Mouse (Mus musculus) lung, embryonic 15.5 days (tissue): ENCODE measurements around the gene Gmppb. TPM values are rescaled to one million over a fixed set of nuclear protein-coding genes. Genes with fewer than 3 reads are reported as not detected.

Source experiments
- ATAC-seq: fragments of 200-750 bp; cut with Nextera tagmentation; 2 replicates; pipeline ENCODE4 v1.8.0; 2017; ENCODE audit warnings: moderate number of reproducible peaks, borderline replicate concordance; ENCODE audit not compliant: low FRiP score, low TSS enrichment; ENCODE audit errors: extremely low read depth
- H3K27ac ChIP-seq: fragments of 300-500 bp; sonication (generic); 2 replicates; pipeline ENCODE4 v1.5.1; 2015; ENCODE audit warnings: moderate library complexity, mild to moderate bottlenecking, inconsistent platforms
- H3K27me3 ChIP-seq: fragments of 300-500 bp; sonication (generic); 2 replicates; pipeline ENCODE4 v1.6.1; 2015; ENCODE audit warnings: inconsistent platforms
- H3K36me3 ChIP-seq: fragments of 300-500 bp; sonication (generic); 2 replicates; pipeline ENCODE4 v1.6.1; 2015; ENCODE audit warnings: inconsistent platforms
- H3K4me1 ChIP-seq: fragments of 300-500 bp; sonication (generic); 2 replicates; pipeline ENCODE4 v1.6.1; 2015; ENCODE audit warnings: inconsistent platforms
- H3K4me2 ChIP-seq: fragments of 300-500 bp; sonication (generic); 2 replicates; pipeline ENCODE4 v1.6.1; 2015; ENCODE audit warnings: inconsistent platforms, mild to moderate bottlenecking, moderate library complexity
- H3K4me3 ChIP-seq: fragments of 300-500 bp; sonication (generic); 2 replicates; pipeline ENCODE4 v1.5.1; 2015; ENCODE audit warnings: mild to moderate bottlenecking, inconsistent platforms
- H3K9ac ChIP-seq: fragments of 300-500 bp; sonication (generic); 2 replicates; pipeline ENCODE4 v1.6.1; 2015; ENCODE audit warnings: inconsistent platforms
- H3K9me3 ChIP-seq: fragments of 300-500 bp; sonication (generic); 2 replicates; pipeline ENCODE4 v1.6.1; 2016; ENCODE audit warnings: inconsistent platforms
- WGBS: fragments of 180-500 bp; shearing (Covaris S2); methylation state at CpG from one replicate; pipeline ENCODE4 v1.1.7; 2015; 5-methylcytosine and 5-hydroxymethylcytosine counted together
- polyA plus RNA-seq: library from polyadenylated mRNA; unstranded; fragments of >200 nt; fragmentation: Nextera tagmentation; extraction: Ambion mirVana; gene quantifications from 2 replicates; pipeline ENCODE4 v1.2.1, GENCODE M21; 2015

The Gmppb gene
- polyA plus RNA-seq, 1 experiment from 2014 or later, result 28.6 TPM

DNA sequence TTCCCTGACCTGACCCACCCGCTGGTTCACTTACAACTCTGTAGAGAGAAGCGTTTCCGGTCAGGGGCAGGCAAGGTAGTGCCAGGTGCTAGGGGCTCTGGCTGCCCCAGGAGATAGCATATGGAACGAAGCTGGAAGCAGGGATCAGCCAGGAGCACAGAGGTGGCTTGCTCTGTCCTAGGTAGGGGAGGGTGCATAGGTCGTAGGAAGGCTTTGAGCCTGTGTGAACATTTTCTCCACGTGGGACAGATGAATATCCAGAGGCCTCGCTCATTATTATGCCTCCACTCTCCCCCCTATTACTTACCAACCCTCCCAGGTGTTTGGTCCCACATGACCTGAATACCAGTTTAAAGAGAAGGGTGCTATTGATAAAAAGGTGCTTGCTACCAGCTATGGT lies 3.4 kb downstream of the Gmppb start:
- H3K27me3 ChIP-seq, result no peaks in the 10 kb centered on the region
- WGBS, result 65% methylated on average over 7 of the region's 7 CpGs
- H3K9ac ChIP-seq, result no peak overlapping the region
- no peak overlapping the region for H3K4me3 ChIP-seq
- H3K9me3 ChIP-seq, result no peaks in the 10 kb centered on the region
- H3K27ac ChIP-seq, result no peak overlapping the region
- H3K4me2 ChIP-seq, result no peak overlapping the region
- no peak for ATAC-seq
- peaks cover 36% of the 10 kb centered on the region for H3K4me1 ChIP-seq
- H3K36me3 ChIP-seq, result peaks cover 30% of the 10 kb centered on the region

DNA sequence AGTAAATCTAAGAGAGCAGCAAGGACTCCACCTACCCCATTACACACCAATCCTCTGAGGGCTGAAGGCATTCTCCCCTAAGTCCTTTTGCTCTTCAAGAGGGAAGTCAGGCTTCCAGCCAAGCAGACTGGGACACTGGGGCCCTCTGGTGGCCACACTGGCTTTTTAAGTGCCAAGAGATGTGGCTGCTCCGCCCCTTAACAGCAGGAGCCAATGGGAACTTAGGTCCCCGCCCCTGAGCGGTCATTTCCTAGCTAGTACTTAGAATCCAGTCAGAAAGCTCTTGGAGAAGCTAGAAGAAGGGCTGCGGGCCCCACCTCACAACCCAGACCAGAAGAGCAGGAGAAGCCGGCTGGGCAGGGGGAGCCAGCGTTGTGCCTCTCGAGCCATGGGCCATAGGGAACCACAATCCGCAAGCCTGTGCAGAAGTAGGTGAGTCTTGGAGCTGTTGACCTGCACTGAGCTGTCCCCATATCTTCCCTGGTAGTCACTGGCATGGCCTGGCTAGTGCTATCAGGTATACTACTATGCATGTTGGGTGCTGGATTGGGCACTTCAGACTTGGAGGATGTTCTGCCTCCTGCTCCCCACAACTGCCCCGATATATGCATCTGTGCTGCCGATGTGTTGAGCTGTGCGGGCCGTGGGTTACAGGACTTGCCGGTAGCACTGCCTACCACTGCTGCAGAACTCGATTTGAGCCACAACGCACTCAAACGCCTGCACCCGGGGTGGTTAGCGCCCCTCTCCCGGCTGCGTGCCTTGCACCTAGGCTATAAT lies 4.0 kb downstream of the Gmppb start, which contains the start of gene Amigo3:
TSS of gene Amigo3 (plus strand) at position 275 of the 780 bp plus-strand sequence.
- 0 out of 2 replicates have a peak within 1 kb of the TSS, but pooled peaks have one; percentile 1 for H3K9ac ChIP-seq
- ATAC-seq, result peak; percentile 60
- no peaks in the 10 kb centered on the region for H3K27me3 ChIP-seq
- peak within 1 kb of the TSS; percentile 37 for H3K4me2 ChIP-seq
- H3K4me1 ChIP-seq, result peaks cover 30% of the 10 kb centered on the region
- H3K9me3 ChIP-seq, result no peaks in the 10 kb centered on the region
- WGBS, result 52% methylated on average over 20 of the region's 20 CpGs
- H3K27ac ChIP-seq, result peak within 1 kb of the TSS; percentile 5; the same call in 1 of the 2 replicates
- peaks cover 32% of the 10 kb centered on the region for H3K36me3 ChIP-seq
- H3K4me3 ChIP-seq, result no peak within 1 kb of the TSS

DNA sequence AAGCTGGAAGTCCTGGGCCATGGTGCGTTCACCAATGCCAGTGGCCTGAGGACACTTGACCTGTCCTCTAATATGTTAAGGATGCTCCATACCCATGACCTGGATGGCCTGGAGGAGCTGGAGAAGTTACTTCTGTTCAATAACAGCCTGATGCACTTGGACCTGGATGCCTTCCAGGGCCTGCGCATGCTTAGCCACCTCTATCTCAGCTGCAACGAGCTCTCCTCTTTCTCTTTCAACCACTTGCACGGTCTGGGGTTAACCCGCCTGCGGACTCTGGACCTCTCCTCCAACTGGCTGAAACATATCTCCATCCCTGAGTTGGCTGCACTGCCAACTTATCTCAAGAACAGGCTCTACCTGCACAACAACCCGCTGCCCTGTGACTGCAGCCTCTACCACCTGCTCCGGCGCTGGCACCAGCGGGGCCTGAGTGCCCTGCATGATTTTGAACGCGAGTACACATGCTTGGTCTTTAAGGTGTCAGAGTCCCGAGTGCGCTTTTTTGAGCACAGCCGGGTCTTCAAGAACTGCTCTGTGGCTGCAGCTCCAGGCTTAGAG lies 4.7 kb downstream of the Gmppb start:
- Histone ChIP-seq H3K4me2 (peak overlapping the region; percentile 37; the same call in 1 of the 2 replicates), H3K9ac (no peak overlapping the region), H3K27me3 (no peaks in the 10 kb centered on the region), H3K4me3 (no peak overlapping the region), H3K36me3 (peaks cover 35% of the 10 kb centered on the region), H3K27ac (peak overlapping the region; percentile 5; the same call in 1 of the 2 replicates), H3K9me3 (no peaks in the 10 kb centered on the region), H3K4me1 (peaks cover 24% of the 10 kb centered on the region)
- ATAC-seq, result no peak
- 82% methylated on average over 15 of the region's 15 CpGs for WGBS

DNA sequence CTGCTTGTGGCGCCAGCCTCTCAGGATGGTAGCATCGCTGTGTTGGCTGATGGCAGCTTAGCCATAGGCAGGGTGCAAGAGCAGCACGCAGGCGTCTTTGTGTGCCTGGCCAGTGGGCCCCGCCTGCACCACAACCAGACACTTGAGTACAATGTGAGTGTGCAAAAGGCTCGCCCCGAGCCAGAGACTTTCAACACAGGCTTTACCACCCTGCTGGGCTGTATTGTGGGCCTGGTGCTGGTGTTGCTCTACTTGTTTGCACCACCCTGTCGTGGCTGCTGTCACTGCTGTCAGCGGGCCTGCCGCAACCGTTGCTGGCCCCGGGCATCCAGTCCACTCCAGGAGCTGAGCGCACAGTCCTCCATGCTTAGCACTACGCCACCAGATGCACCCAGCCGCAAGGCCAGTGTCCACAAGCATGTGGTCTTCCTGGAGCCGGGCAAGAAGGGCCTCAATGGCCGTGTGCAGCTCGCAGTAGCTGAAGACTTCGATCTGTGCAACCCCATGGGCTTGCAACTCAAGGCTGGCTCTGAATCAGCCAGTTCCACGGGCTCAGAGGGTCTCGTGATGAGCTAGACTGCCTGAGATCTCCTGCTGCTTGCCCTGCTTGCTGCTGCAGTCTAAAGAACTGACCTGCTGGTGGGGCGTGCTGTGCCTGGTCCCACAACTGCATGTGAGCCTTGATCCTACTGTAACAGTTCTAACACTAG lies 5.4 kb downstream of the Gmppb start:
- Histone ChIP-seq H3K27me3 (no peaks in the 10 kb centered on the region), H3K4me1 (peaks cover 24% of the 10 kb centered on the region), H3K27ac (no peak overlapping the region), H3K9ac (no peak overlapping the region), H3K36me3 (peaks cover 39% of the 10 kb centered on the region), H3K4me3 (no peak overlapping the region), H3K9me3 (no peaks in the 10 kb centered on the region), H3K4me2 (no peak overlapping the region)
- WGBS, result 87% methylated on average over 22 of the region's 22 CpGs
- ATAC-seq, result no peak

DNA sequence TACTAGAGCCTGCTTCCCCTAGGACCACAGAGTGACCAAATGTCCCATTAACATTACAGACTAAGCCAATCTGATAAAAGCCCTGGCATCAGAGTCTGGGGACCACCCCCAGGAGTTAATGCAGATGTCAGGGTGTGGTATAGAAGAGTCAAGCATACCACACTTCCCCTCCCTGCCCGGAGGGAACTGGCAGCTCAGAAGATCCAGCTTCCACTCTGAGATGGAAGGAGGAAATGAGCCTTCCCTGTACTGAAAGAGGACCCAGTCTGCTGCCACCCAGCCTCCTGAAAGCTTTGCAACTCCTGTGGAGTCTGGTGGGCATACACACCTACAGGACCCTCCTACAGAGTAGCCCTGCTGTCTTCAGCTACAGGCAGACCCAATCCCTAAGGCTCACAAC lies 6.0 kb downstream of the Gmppb start:
- no peaks in the 10 kb centered on the region for H3K9me3 ChIP-seq
- ATAC-seq, result no peak
- no peak overlapping the region for H3K27ac ChIP-seq
- no peak overlapping the region for H3K4me2 ChIP-seq
- no peak overlapping the region for H3K4me3 ChIP-seq
- H3K36me3 ChIP-seq, result peaks cover 39% of the 10 kb centered on the region
- 71% methylated on average over 1 of the region's 1 CpGs for WGBS
- no peaks in the 10 kb centered on the region for H3K27me3 ChIP-seq
- no peak overlapping the region for H3K9ac ChIP-seq
- peaks cover 18% of the 10 kb centered on the region for H3K4me1 ChIP-seq

DNA sequence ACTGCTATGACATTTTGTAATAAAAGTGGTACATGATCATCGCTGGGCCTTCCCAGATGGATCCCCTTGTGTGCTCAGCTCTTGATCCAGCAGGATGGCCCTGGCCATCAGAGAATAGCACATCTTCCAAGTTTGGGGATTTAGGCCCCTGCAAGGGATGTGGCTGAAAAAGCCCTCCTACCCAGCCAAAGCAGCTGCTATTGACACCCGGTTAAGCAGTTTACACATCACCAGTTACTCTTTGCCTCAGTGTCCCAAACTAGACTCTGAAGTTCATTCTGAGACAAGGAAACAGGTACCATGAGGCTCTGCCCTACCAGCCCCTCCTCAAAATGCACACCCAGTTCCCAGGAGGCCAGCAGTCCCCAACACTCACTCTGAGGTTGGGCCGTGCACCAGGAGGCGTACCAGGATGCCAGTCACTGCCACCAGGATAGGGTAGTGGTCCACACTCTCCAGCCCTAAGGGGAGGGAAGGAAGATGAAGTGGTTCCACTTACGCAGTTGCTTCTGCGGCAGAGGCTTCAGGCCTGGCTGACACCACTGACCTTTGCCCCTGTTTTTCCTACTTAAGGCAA lies 6.7 kb downstream of the Gmppb start:
- Histone ChIP-seq H3K9ac (no peak overlapping the region), H3K4me2 (no peak overlapping the region), H3K4me3 (no peak overlapping the region), H3K27me3 (no peaks in the 10 kb centered on the region), H3K4me1 (peaks cover 13% of the 10 kb centered on the region), H3K36me3 (peaks cover 35% of the 10 kb centered on the region), H3K27ac (no peak overlapping the region), H3K9me3 (no peaks in the 10 kb centered on the region)
- WGBS, result 80% methylated on average over 6 of the region's 6 CpGs
- ATAC-seq, result no peak

DNA sequence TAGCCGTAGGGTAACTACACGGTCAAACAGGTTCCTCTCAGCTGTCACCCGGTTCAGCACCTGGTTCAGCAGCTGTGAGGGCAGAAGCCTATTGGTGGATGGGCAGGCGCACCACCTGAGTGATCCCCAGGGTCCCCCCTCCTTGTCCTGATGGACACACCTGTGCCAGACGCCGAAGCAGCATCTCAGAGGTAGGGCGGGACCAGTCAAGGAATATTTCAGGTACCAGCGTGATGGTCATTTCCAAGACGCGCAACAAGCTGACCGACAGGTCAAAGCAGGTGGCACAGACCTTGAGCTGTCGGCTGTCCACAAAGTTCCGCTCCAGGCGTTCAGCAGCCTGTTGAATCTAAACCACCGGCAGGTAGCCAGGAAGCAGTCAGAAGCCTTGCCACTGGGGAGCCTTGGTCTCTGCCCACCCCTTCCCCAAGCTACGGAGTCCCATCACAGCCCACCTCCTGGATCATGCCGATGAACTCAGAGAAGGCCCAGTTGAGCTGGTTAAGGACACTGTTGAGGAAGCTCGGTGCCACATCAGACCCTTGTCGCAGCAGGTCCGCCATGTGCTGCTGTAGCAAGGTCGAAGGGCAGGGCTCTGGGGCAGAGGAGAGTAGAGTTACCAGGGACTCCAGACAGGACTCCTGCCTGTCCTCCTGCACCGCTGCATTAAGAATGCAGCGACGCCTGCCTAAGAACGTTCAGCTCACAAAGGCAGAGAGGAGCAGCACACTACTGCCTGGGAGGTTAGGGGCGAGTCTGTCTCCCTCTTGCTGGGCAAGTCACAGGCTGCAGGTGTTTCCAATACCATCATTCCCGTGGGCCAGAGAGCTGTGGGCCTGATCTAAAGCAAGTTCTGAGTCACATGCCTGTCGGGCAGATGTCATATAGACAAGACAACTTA lies 7.6 kb downstream of the Gmppb start:
- H3K4me3 ChIP-seq, result no peak overlapping the region
- no peaks in the 10 kb centered on the region for H3K27me3 ChIP-seq
- no peak overlapping the region for H3K4me2 ChIP-seq
- H3K36me3 ChIP-seq, result peaks cover 27% of the 10 kb centered on the region
- no peak for ATAC-seq
- WGBS, result 76% methylated on average over 28 of the region's 28 CpGs
- peaks cover 13% of the 10 kb centered on the region for H3K4me1 ChIP-seq
- no peaks in the 10 kb centered on the region for H3K9me3 ChIP-seq
- H3K27ac ChIP-seq, result no peak overlapping the region
- no peak overlapping the region for H3K9ac ChIP-seq

DNA sequence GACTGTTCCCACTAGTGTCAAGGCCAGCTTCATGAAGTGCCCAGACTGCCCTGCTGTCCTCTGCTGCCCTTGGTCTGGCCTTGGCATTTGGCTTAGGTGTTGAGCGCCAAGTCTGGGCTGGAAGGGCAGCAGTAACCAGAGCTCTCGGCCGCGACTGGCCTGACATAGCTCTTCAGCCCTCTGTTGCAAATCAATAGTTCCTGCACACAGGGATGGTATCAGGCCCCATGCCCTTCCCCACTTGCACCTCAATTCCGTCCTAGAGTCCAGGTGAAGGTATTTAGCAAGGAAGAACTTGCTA lies 8.2 kb downstream of the Gmppb start:
- H3K27me3 ChIP-seq, result no peaks in the 10 kb centered on the region
- WGBS, result 83% methylated on average over 5 of the region's 5 CpGs
- no peak for ATAC-seq
- peaks cover 13% of the 10 kb centered on the region for H3K4me1 ChIP-seq
- H3K4me2 ChIP-seq, result no peak overlapping the region
- no peak overlapping the region for H3K4me3 ChIP-seq
- peaks cover 26% of the 10 kb centered on the region for H3K36me3 ChIP-seq
- no peak overlapping the region for H3K27ac ChIP-seq
- H3K9ac ChIP-seq, result no peak overlapping the region
- H3K9me3 ChIP-seq, result no peaks in the 10 kb centered on the region

DNA sequence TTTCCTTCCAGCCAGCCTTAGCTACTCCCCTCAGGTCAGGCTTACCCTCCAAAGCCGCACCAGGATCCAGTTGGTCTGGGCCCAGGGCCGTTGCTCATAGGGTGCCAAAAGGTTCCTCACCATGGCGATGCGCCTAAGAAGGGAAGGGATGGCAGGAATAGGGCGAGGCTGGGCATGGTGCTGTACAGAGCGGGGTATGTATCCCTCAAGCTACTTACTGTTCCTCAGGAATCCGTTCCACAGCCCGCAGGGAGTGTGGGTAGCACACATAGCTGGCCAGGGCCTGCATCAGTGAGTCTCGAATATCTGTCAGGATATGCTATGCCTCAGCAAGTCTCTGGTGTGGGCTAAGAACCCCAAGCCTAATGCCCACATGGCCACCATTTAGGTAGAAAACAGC lies 9.2 kb downstream of the Gmppb start:
- Histone ChIP-seq H3K4me1 (peaks cover 5% of the 10 kb centered on the region), H3K9ac (no peak overlapping the region), H3K27me3 (no peaks in the 10 kb centered on the region), H3K4me2 (no peak overlapping the region), H3K9me3 (no peaks in the 10 kb centered on the region), H3K36me3 (peaks cover 28% of the 10 kb centered on the region), H3K4me3 (no peak overlapping the region), H3K27ac (no peak overlapping the region)
- 90% methylated on average over 9 of the region's 9 CpGs for WGBS
- no peak for ATAC-seq

DNA sequence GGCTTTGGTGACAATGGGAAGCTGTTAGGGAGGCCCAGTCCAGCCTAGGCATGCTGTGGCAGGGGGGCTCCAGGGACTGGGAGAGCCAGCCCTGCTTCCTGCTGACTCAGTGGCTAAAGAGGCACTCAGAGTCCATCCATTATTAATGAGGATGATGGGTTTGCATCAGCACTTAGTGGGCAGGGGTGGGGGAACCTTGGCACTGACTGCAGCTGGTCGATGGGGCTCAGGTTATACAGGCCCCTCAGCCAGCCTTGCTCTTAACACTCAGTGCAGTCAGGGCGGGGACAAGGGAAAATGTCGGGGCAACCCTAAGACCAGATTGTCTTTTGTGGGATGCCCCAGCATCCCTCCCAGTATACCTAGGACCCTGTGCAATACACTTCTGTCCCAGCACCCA lies 13.1 kb downstream of the Gmppb start:
- no peak overlapping the region for H3K4me2 ChIP-seq
- H3K27me3 ChIP-seq, result no peaks in the 10 kb centered on the region
- H3K4me1 ChIP-seq, result no peaks in the 10 kb centered on the region
- H3K9me3 ChIP-seq, result no peaks in the 10 kb centered on the region
- no peak overlapping the region for H3K4me3 ChIP-seq
- no peak overlapping the region for H3K27ac ChIP-seq
- H3K36me3 ChIP-seq, result peaks cover 18% of the 10 kb centered on the region
- no peak for ATAC-seq
- WGBS, result 92% methylated on average over 3 of the region's 3 CpGs
- no peak overlapping the region for H3K9ac ChIP-seq

DNA sequence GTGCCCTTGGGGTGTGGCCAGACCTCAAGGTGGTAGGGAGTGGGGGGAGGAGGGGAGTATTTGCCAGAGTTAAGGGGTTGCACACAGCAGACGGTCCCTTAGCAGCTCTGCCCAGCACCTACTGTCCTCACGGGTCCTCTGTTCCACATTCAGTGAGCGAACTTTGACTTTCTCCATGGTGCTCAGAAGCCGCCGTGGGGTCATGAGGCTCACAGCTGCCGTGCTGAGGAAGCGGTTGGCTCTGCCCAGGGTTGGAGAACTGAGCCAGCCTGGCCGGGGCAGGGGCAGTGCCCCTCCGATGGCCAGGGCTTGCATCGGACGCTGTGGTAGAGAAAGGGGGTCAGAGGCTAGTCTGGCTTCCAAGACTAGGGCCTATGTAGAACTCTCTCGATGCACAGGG lies 14.3 kb downstream of the Gmppb start:
- Histone ChIP-seq H3K4me1 (0 out of 2 replicates have a peak, but pooled peaks cover 3% of the 10 kb centered on the region), H3K27ac (no peak overlapping the region), H3K9ac (no peak overlapping the region), H3K4me3 (no peak overlapping the region), H3K27me3 (no peaks in the 10 kb centered on the region), H3K36me3 (peaks cover 13% of the 10 kb centered on the region; the same call in 1 of the 2 replicates), H3K4me2 (no peak overlapping the region), H3K9me3 (no peaks in the 10 kb centered on the region)
- ATAC-seq, result no peak
- 83% methylated on average over 12 of the region's 12 CpGs for WGBS
